Mouse (Mus musculus): Measurements from ENCODE around the gene Pold2. TPM values are rescaled to one million over a fixed set of nuclear protein-coding genes. Genes with fewer than 3 reads are reported as not detected.
A peak's percentile ranks its signal among the peaks of the same experiment; 100 is the strongest.

Gene Pold2
- polyA plus RNA-seq, 1 experiment from 2014 or later = 160 TPM

DNA sequence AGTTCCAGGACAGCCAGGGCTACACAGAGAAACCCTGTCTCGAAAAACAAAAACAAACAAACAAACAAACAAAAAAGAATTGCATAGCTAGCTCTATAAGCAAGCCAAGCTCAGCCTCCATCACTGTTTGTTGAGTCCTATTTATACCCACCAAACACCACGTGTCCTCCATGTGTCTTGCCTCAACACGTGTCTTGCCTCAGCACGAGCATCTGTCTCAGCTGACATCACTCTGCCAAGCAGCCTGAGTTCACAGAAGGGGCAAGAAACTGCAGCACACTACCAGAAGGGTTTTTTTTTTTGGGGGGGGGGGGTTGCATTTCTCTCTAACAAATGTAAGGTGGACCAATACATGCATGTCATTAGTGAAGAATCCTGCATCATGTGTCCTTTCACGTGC lies 27.6 kb downstream of the Pold2 start:
- no peaks in the 10 kb centered on the region for H3K4me1 ChIP-seq
- H3K9me3 ChIP-seq (replicated peaks) = 0 out of 2 replicates have a peak, but pooled peaks cover 3% of the 10 kb centered on the region
- WGBS = 79% methylated on average over 5 of the region's 5 CpGs
- no peaks in the 10 kb centered on the region for H3K36me3 ChIP-seq
- no peak overlapping the region for H3K27ac ChIP-seq (replicated peaks)
- no peaks in the 10 kb centered on the region for H3K27me3 ChIP-seq (ENCODE audit: low read depth, poor library complexity, severe bottlenecking)
- no peak overlapping the region for H3K4me3 ChIP-seq
- no peak for DNase-seq (ENCODE audit: low spot score)

GRCm38 (mm10) chr11:5849316-5849715 lies 28.8 kb downstream of the Pold2 start:
- no peaks in the 10 kb centered on the region for H3K4me1 ChIP-seq
- no peak overlapping the region for H3K27ac ChIP-seq (replicated peaks)
- WGBS = 75% methylated on average over 2 of the region's 2 CpGs

DNA sequence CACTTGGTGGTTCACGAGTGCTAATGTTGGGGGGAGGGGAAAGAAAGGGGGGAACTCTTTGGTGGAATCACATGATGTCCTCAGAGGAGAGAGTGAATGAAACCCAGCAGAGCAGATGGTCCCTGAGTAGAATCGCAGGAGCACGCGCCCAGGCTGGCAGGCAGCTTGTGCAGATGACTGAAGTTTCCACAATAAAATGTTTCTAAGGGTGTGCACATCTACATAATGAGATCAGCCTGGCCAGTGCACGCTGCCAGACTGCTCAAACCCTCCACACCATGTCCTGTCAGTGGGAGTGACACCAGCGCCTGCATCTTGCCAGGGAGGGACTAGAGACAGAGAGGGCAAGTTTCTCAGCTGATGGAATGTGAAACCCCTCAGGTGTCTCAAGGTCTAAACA lies 29.4 kb downstream of the Pold2 start:
- H3K4me1 ChIP-seq = no peaks in the 10 kb centered on the region
- DNase-seq (ENCODE audit: low spot score) = no peak
- 70% methylated on average over 6 of the region's 6 CpGs for WGBS
- 0 out of 2 replicates have a peak, but pooled peaks cover 3% of the 10 kb centered on the region for H3K9me3 ChIP-seq (replicated peaks)
- H3K36me3 ChIP-seq = no peaks in the 10 kb centered on the region
- no peak overlapping the region for H3K4me3 ChIP-seq
- no peaks in the 10 kb centered on the region for H3K27me3 ChIP-seq (ENCODE audit: low read depth, poor library complexity, severe bottlenecking)
- H3K27ac ChIP-seq (replicated peaks) = no peak overlapping the region

More at GRCm38 (mm10) chr11:5849316-5849715, 28.8 kb downstream of the Pold2 start:
- Histone ChIP-seq H3K4me3 (no peak overlapping the region), H3K36me3 (no peaks in the 10 kb centered on the region), H3K27me3 (ENCODE audit: low read depth, poor library complexity, severe bottlenecking) (no peaks in the 10 kb centered on the region), H3K9me3 (replicated peaks) (0 out of 2 replicates have a peak, but pooled peaks cover 3% of the 10 kb centered on the region)
- no peak for DNase-seq (ENCODE audit: low spot score)

GRCm38 (mm10) chr11:5846639-5847345 lies 31.3 kb downstream of the Pold2 start:
- Histone ChIP-seq H3K4me1 (no peaks in the 10 kb centered on the region), H3K4me3 (no peak overlapping the region), H3K36me3 (no peaks in the 10 kb centered on the region), H3K27me3 (ENCODE audit: low read depth, poor library complexity, severe bottlenecking) (no peaks in the 10 kb centered on the region), H3K27ac (replicated peaks) (no peak overlapping the region), H3K9me3 (replicated peaks) (peaks cover 8% of the 10 kb centered on the region; the same call in 1 of the 2 replicates)
- DNase-seq (ENCODE audit: low spot score) = no peak
- 77% methylated on average over 7 of the region's 7 CpGs for WGBS

DNA sequence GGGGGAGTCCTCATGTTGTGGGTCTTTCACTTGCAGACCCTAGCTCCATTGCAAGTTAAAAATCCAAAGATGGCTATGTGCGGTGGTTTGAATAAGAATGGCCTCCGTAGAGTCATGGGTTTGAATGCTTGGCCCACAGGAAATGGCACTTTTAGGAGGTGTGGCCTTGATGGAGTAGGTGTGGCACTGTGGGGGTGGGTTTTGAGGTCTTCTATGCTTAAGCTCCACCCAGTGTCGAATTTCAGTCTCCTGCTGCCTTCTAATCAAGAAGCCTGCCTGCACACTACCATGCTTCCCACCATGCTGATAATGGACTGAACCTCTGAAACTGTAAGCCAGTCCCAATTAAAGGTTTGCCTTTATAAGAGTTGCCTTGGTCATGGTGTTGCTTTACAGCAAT lies 35.0 kb downstream of the Pold2 start:
- WGBS = 89% methylated on average over 3 of the region's 3 CpGs
- peaks cover 8% of the 10 kb centered on the region; the same call in 1 of the 2 replicates for H3K9me3 ChIP-seq (replicated peaks)
- no peak overlapping the region for H3K4me3 ChIP-seq
- no peaks in the 10 kb centered on the region for H3K36me3 ChIP-seq
- no peak for DNase-seq (ENCODE audit: low spot score)
- H3K27me3 ChIP-seq (ENCODE audit: low read depth, poor library complexity, severe bottlenecking) = no peaks in the 10 kb centered on the region
- no peaks in the 10 kb centered on the region; the same call in none of the 2 replicates for H3K4me1 ChIP-seq
- no peak overlapping the region for H3K27ac ChIP-seq (replicated peaks)

DNA sequence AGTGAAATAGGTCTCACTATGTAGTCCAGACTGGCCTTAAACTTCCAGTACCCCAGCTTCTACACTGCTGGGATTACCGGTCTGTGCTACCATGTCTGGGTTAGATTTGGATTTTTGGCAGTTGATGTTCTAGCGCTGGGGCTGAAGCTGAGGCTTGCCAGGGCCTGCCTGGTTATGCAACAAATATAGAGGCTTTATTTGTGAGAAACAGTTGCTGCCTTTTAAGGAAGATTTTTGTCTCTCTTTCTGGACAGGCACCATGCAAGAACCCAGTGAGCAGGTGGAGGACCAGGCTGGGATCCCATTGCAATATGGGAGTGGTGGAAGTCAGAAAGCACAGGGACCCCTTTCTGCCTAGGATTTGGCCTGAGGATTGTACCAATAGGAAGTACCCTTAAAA lies 36.3 kb downstream of the Pold2 start:
- no peaks in the 10 kb centered on the region for H3K36me3 ChIP-seq
- DNase-seq (ENCODE audit: low spot score) = no peak
- H3K4me3 ChIP-seq = no peak overlapping the region
- 95% methylated on average over 2 of the region's 2 CpGs for WGBS
- no peak overlapping the region for H3K27ac ChIP-seq (replicated peaks)
- no peaks in the 10 kb centered on the region for H3K27me3 ChIP-seq (ENCODE audit: low read depth, poor library complexity, severe bottlenecking)
- peaks cover 9% of the 10 kb centered on the region for H3K4me1 ChIP-seq
- peaks cover 6% of the 10 kb centered on the region; the same call in 1 of the 2 replicates for H3K9me3 ChIP-seq (replicated peaks)

DNA sequence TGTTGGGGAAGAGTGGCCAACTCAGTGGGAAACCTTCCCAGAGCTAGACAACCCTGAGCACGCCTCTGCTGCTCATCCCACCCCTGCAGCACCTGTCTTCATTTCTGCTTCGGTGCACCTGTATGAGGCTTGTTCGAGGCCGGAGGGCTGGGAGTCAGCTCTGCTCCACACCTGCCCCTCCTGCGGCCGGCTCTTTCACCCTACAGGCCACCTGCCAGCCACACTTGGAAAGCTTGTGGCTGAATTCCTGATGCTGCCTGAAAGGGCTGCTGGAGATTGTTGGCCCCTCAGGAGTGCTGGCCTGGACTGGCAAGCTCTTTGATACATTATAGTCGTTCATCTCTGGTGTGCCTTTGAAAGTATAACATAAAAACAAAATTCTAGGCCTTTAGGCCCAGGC lies 37.7 kb downstream of the Pold2 start:
- peaks cover 15% of the 10 kb centered on the region for H3K4me1 ChIP-seq
- no peak overlapping the region for H3K4me3 ChIP-seq
- H3K27ac ChIP-seq (replicated peaks) = no peak overlapping the region
- H3K27me3 ChIP-seq (ENCODE audit: low read depth, poor library complexity, severe bottlenecking) = no peaks in the 10 kb centered on the region
- H3K36me3 ChIP-seq = peaks cover 4% of the 10 kb centered on the region; the same call in 1 of the 2 replicates
- DNase-seq (ENCODE audit: low spot score) = no peak
- 85% methylated on average over 7 of the region's 7 CpGs for WGBS
- H3K9me3 ChIP-seq (replicated peaks) = peaks cover 6% of the 10 kb centered on the region; the same call in 1 of the 2 replicates

DNA sequence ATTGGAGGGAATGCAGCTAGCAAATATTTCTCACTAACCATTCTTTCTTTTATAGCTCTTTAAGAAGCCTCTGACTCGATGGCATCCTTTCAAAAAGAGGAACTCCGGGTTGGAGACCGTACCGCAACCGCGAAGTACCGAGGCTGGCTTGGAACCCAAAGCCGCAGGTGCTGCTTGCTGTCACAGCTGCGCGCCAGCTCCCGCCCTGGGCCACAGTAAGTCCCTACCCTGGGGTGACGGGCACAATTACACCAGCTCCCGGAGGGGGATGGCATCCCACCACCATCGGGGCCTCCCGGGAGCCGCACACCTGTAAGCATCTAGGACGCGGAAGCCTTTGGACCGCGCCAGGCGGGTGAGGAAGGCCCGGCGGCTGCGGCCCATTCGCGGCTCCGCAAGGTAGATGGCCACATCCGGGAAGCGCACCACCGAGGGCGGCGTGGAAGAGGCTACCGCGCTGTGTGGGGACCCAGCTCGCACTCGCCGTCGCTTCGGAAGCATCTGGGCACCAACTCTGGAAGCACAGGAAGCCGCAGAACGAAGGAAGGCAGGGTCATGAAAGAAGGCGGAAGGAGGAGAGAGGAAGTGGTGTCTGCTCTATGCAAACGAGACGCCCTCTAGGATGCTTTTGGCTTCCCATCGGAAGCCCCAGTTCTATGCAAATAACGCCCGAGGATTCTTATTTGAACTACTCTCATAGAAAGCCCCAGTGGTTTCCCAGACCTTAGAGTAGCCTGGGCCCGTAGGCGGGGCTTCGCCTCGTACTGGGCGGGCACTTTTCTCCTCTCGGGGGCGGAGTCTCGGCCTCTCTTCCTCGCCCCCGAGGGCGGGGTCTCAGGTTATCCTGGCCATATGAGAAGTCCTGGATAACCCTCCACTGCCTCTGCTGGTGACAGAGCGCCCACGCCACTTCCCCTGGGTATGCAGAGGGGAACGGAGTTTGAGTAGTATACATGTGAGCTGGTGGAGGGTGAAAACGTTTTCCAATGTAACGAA lies 40.5 kb downstream of the Pold2 start, which contains the start of gene Polm:
Gene Polm, minus strand, starts transcription at position 766 of the 996 bp plus-strand sequence.
- WGBS = under 1% methylated on average over 63 of the region's 63 CpGs
- Histone ChIP-seq H3K27me3 (ENCODE audit: low read depth, poor library complexity, severe bottlenecking) (no peaks in the 10 kb centered on the region), H3K27ac (replicated peaks) (peak within 1 kb of the TSS; percentile 88), H3K4me1 (peaks cover 15% of the 10 kb centered on the region), H3K9me3 (replicated peaks) (no peaks in the 10 kb centered on the region), H3K36me3 (peaks cover 30% of the 10 kb centered on the region), H3K4me3 (peak within 1 kb of the TSS; percentile 89)
- peak; percentile 91 for DNase-seq (ENCODE audit: low spot score)

GRCm38 (mm10) chr11:5836126-5836525 lies 42.0 kb downstream of the Pold2 start:
- Histone ChIP-seq H3K9me3 (replicated peaks) (no peaks in the 10 kb centered on the region), H3K4me1 (peaks cover 15% of the 10 kb centered on the region), H3K27me3 (ENCODE audit: low read depth, poor library complexity, severe bottlenecking) (no peaks in the 10 kb centered on the region), H3K27ac (replicated peaks) (no peak overlapping the region), H3K4me3 (no peak overlapping the region), H3K36me3 (peaks cover 44% of the 10 kb centered on the region)
- DNase-seq (ENCODE audit: low spot score) = no peak
- 39% methylated on average over 1 of the region's 1 CpGs for whole genome bisulfite sequencing

- no peaks in the 10 kb centered on the region for H3K27me3 ChIP-seq (ENCODE audit: low read depth, poor library complexity, severe bottlenecking)
- no peak overlapping the region for H3K4me3 ChIP-seq
- H3K36me3 ChIP-seq = peaks cover 54% of the 10 kb centered on the region
- peaks cover 15% of the 10 kb centered on the region for H3K4me1 ChIP-seq
- H3K27ac ChIP-seq (replicated peaks) = no peak overlapping the region
- no peaks in the 10 kb centered on the region for H3K9me3 ChIP-seq (replicated peaks)
- 92% methylated on average over 7 of the region's 7 CpGs for WGBS
- DNase-seq (ENCODE audit: low spot score) = no peak
These were observed 43.0 kb downstream of the Pold2 start for GRCm38 (mm10) chr11:5835057-5835456.

GRCm38 (mm10) chr11:5834506-5834905 lies 43.6 kb downstream of the Pold2 start:
- Histone ChIP-seq H3K36me3 (peaks cover 59% of the 10 kb centered on the region), H3K27me3 (ENCODE audit: low read depth, poor library complexity, severe bottlenecking) (no peaks in the 10 kb centered on the region), H3K4me3 (no peak overlapping the region), H3K9me3 (replicated peaks) (no peaks in the 10 kb centered on the region), H3K4me1 (peaks cover 15% of the 10 kb centered on the region), H3K27ac (replicated peaks) (no peak overlapping the region)
- 94% methylated on average over 9 of the region's 9 CpGs for WGBS
- DNase-seq (ENCODE audit: low spot score) = no peak

- WGBS = 94% methylated on average over 12 of the region's 12 CpGs
- Histone ChIP-seq H3K4me1 (no peaks in the 10 kb centered on the region), H3K27me3 (ENCODE audit: low read depth, poor library complexity, severe bottlenecking) (no peaks in the 10 kb centered on the region), H3K36me3 (peaks cover 63% of the 10 kb centered on the region), H3K4me3 (no peak overlapping the region), H3K27ac (replicated peaks) (no peak overlapping the region), H3K9me3 (replicated peaks) (no peaks in the 10 kb centered on the region)
- no peak for DNase-seq (ENCODE audit: low spot score)
These were observed 48.8 kb downstream of the Pold2 start for GRCm38 (mm10) chr11:5829327-5829726.
